Mouse (Mus musculus) neural tube, embryonic 15.5 days (tissue): ENCODE measurements at regions not wholly inside any gene's neighbourhood (a gene's known extent, or its start where the extent isn't known, plus 50 kb on each side); places are given as distances from the start of the nearest gene placed in this dataset.

Experiments used
- ATAC-seq: fragments of 200-750 bp; cut with Nextera tagmentation; 2 replicates; pipeline ENCODE4 v1.8.0; 2017; ENCODE audit warnings: mild to moderate bottlenecking, moderate TSS enrichment, moderate library complexity; ENCODE audit not compliant: low FRiP score
- H3K27ac ChIP-seq: fragments of 300-500 bp; sonication (generic); replicated peaks from 2 replicates; pipeline ENCODE4 v1.5.1; 2015; ENCODE audit warnings: mild to moderate bottlenecking, inconsistent platforms
- H3K27me3 ChIP-seq: fragments of 300-500 bp; sonication (generic); replicated peaks from 2 replicates; pipeline ENCODE4 v1.6.1; 2015; ENCODE audit warnings: inconsistent platforms
- H3K36me3 ChIP-seq: fragments of 300-500 bp; sonication (generic); 2 replicates; pipeline ENCODE4 v1.6.1; 2015; ENCODE audit warnings: inconsistent platforms
- H3K4me1 ChIP-seq: fragments of 300-500 bp; sonication (generic); 2 replicates; pipeline ENCODE4 v1.6.1; 2015; ENCODE audit warnings: inconsistent platforms
- H3K4me2 ChIP-seq: fragments of 300-500 bp; sonication (generic); 2 replicates; pipeline ENCODE4 v1.6.1; 2015; ENCODE audit warnings: inconsistent platforms, mild to moderate bottlenecking, moderate library complexity
- H3K4me3 ChIP-seq: fragments of 300-500 bp; sonication (generic); replicated peaks from 2 replicates; pipeline ENCODE4 v1.5.1; 2015; ENCODE audit warnings: mild to moderate bottlenecking, inconsistent platforms
- H3K9ac ChIP-seq: fragments of 300-500 bp; sonication (generic); replicated peaks from 2 replicates; pipeline ENCODE4 v1.6.1; 2015; ENCODE audit warnings: mild to moderate bottlenecking, inconsistent platforms
- H3K9me3 ChIP-seq: fragments of 300-500 bp; sonication (generic); replicated peaks from 2 replicates; pipeline ENCODE4 v1.6.1; 2016; ENCODE audit warnings: inconsistent platforms
- WGBS: fragments of 180-500 bp; shearing (Covaris S2); methylation state at CpG from one replicate; pipeline ENCODE4 v1.1.7; 2015; ENCODE audit warnings: mixed read lengths; 5-methylcytosine and 5-hydroxymethylcytosine counted together

DNA sequence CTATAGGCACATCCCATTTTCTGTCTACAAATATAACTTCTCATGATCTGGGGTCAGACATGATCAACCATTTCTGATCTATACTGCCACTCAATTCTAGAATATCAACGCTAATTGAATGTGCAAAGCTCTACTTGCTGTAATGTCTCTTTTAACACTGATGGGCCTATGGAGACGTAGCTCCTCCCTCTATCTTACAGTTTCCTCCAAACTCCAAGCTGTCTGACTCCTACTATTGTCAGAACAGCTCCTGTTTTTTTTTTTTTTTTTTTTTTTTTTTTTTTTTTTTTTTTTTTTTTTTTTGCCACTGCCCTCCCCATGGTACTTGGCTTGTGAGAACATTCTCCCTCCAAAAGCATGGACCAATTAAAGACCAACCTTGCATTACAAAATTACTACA, 165.2 kb downstream of the Pah start:
- 92% methylated on average over 2 of the region's 2 CpGs for WGBS
- no peaks in the 10 kb centered on the region for H3K27me3 ChIP-seq
- H3K4me1 ChIP-seq, result no peaks in the 10 kb centered on the region
- H3K4me2 ChIP-seq, result no peak overlapping the region
- no peaks in the 10 kb centered on the region for H3K36me3 ChIP-seq
- H3K27ac ChIP-seq, result no peak overlapping the region
- H3K4me3 ChIP-seq, result no peak overlapping the region
- no peak overlapping the region for H3K9ac ChIP-seq
- ATAC-seq, result no peak
- no peaks in the 10 kb centered on the region for H3K9me3 ChIP-seq

DNA sequence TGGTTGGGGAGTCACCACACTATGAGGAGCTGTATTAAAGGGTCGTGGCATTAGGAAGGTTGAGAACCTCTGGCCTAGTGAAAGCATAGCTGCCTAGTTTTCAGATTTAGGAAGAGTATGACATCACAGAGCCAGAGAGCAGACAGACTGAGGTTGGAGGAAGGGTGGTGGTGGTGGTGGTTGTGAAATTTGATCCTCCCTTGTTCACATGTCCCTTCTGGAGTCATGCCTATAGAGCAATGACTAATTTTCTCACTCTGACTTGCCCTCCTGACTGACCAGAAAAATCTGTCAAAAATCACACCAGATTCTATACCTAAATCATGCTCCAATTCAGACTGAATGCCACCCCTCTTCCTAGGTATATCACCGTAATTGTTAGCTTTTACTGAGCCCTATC, 166.2 kb downstream of the Pah start:
- no peak overlapping the region for H3K9ac ChIP-seq
- H3K4me1 ChIP-seq, result no peaks in the 10 kb centered on the region
- H3K27ac ChIP-seq, result no peak overlapping the region
- H3K9me3 ChIP-seq, result no peaks in the 10 kb centered on the region
- no peak overlapping the region for H3K4me2 ChIP-seq
- ATAC-seq, result no peak
- 85% methylated on average over 2 of the region's 2 CpGs for WGBS
- H3K36me3 ChIP-seq, result no peaks in the 10 kb centered on the region
- no peak overlapping the region for H3K4me3 ChIP-seq
- no peaks in the 10 kb centered on the region for H3K27me3 ChIP-seq

DNA sequence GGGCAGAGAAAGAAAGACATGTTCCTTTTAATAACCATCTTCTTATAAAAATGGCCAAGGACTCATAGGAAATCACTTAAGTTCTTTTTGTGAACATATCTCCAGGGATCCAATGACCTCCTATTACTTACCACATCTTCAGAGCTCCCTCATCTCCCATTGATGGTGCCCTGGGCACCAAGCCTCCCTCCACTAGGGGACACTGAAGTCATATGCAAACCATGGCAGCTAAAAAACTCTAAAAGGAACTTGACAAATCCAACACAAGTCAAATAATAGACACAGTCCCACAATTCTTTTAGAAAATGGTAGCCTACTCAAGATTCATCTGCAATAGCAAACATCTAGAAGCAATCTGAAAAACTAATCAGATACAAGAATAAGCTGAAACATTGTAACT, 167.2 kb upstream of the Igf1 start:
- no peaks in the 10 kb centered on the region for H3K4me1 ChIP-seq
- no peaks in the 10 kb centered on the region for H3K36me3 ChIP-seq
- H3K9me3 ChIP-seq, result no peaks in the 10 kb centered on the region
- no peak overlapping the region for H3K4me2 ChIP-seq
- no peak overlapping the region for H3K27ac ChIP-seq
- no peak overlapping the region for H3K9ac ChIP-seq
- ATAC-seq, result no peak
- H3K27me3 ChIP-seq, result no peaks in the 10 kb centered on the region
- H3K4me3 ChIP-seq, result no peak overlapping the region

DNA sequence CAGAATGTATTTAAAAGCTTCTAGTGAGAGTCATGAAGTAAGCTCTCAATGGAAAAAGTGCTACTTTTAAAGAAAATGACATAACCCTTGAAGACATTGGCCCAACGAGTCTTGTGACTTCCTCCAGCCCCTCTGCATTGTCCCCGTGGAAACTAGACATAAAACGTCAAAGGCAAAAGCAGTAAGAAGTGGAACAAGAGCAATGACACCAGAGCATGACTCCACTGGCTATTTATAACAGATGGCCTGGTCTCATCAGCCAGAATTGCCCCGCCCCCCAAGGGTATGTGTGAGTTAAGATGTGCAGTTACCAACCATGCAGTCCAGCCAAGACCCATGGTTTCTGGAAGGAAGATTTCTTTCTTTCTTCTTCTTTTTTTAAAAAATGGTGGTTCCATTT, 161.6 kb upstream of the Igf1 start:
- no peak overlapping the region for H3K27ac ChIP-seq
- no peak overlapping the region for H3K9ac ChIP-seq
- no peak for ATAC-seq
- 61% methylated on average over 4 of the region's 4 CpGs for WGBS
- no peaks in the 10 kb centered on the region for H3K27me3 ChIP-seq
- H3K4me1 ChIP-seq, result no peaks in the 10 kb centered on the region
- H3K9me3 ChIP-seq, result no peaks in the 10 kb centered on the region
- H3K4me3 ChIP-seq, result no peak overlapping the region
- H3K4me2 ChIP-seq, result no peak overlapping the region
- no peaks in the 10 kb centered on the region for H3K36me3 ChIP-seq

DNA sequence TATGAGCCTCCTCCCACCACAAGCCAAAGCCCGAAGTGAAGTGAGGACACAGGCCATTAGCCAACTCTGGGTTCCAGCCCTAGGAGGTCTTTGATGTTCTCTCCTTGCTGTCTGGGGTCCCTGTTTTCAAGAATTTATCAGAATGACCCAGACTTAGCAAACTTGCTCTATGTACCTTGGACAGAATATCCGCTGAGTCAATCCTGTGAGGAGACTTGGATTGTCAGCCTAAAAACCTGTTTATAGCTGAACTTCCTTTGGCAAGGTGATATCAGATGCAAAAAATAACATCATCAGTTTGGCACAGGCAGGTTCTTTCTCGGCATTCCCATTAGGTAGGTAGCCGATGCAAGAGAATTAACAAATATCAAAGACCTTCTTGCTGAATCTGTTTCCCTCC, 146.9 kb upstream of the Igf1 start:
- no peaks in the 10 kb centered on the region for H3K9me3 ChIP-seq
- H3K27ac ChIP-seq, result no peak overlapping the region
- no peaks in the 10 kb centered on the region for H3K27me3 ChIP-seq
- 90% methylated on average over 4 of the region's 4 CpGs for WGBS
- H3K4me1 ChIP-seq, result no peaks in the 10 kb centered on the region
- H3K36me3 ChIP-seq, result no peaks in the 10 kb centered on the region
- H3K4me3 ChIP-seq, result no peak overlapping the region
- no peak overlapping the region for H3K4me2 ChIP-seq
- no peak overlapping the region for H3K9ac ChIP-seq
- ATAC-seq, result no peak

DNA sequence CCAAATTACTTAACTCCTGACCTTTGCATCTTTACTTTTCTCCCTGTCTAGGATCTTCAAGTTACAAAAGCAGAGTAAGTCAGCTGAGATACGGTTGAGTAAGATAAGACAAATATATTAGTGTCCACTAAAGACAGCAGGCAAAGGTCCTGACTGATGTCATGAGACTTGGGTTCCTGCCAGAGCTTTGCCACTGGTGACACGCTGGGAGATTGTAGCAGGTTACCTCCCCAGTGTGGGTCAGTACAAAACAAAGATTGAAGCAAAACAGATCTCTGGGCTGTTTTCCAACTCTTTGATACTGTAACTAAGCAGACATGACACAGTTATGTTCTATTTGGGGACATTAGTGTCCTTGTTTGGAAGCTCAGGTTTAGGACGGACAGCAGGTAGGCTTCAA, 146.3 kb upstream of the Igf1 start:
- no peak overlapping the region for H3K9ac ChIP-seq
- H3K36me3 ChIP-seq, result no peaks in the 10 kb centered on the region
- no peak overlapping the region for H3K4me3 ChIP-seq
- no peak overlapping the region for H3K27ac ChIP-seq
- H3K27me3 ChIP-seq, result no peaks in the 10 kb centered on the region
- H3K4me2 ChIP-seq, result no peak overlapping the region
- H3K9me3 ChIP-seq, result no peaks in the 10 kb centered on the region
- ATAC-seq, result no peak
- 67% methylated on average over 3 of the region's 3 CpGs for WGBS
- H3K4me1 ChIP-seq, result no peaks in the 10 kb centered on the region

DNA sequence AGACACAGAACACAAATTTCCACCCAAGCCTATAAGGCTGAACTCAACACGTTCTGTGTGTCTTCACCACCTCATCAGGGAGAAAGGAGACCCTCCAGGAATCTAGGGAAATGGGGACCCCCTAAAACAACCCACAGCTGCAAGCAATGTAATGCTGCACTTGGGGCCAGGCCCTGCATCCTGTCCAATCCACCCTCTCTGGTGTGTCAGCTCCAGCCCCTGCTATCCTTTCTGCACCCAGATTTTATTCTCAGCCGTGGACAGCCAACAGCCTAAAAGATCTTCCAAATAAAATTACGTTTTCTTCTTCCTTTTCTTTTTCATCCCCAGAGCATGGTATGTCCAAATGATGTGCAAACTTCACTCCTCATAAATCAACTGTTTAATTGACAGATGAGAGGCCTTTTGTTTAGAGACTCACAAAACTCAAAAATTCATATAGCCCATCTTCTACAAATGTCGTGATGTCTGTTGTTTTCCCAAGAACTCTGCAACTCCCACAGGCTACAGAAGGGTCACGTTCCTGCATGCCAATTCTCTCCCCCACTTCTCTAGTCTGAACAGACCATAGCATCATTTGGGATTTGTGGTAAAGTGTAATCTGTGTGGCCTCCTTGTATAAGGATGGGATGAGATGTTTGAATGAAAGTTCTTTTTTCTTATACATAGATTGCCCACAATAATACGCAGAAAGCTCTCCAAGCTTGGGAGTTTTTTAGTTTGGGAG, 142.0 kb upstream of the Igf1 start:
- 85% methylated on average over 6 of the region's 6 CpGs for WGBS
- ATAC-seq, result no peak
- Histone ChIP-seq H3K27me3 (no peaks in the 10 kb centered on the region), H3K4me3 (no peak overlapping the region), H3K36me3 (no peaks in the 10 kb centered on the region), H3K4me1 (no peaks in the 10 kb centered on the region), H3K9me3 (no peaks in the 10 kb centered on the region), H3K9ac (no peak overlapping the region), H3K27ac (no peak overlapping the region), H3K4me2 (no peak overlapping the region)

DNA sequence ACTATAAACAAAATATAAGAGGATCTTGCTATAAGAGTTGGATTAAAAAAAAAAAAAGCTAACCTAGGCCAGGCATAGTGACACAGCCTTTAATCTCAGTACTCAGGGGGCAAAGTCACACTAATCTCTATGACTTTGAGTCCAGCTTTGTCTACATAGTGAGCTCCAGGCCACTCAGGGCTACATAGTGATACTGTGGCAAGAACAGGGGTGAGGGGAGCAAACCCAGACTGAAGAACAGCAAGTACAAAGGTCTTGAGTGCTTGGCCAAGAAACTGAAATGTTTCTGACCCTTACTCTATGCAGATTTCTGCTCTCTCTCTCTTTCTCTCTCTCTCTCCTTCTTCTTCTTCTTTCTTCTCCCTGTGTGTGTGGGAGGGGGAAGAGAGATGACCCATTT, 140.9 kb upstream of the Igf1 start:
- H3K4me2 ChIP-seq, result no peak overlapping the region
- no peaks in the 10 kb centered on the region for H3K9me3 ChIP-seq
- ATAC-seq, result no peak
- no peak overlapping the region for H3K27ac ChIP-seq
- no peak overlapping the region for H3K4me3 ChIP-seq
- H3K4me1 ChIP-seq, result no peaks in the 10 kb centered on the region
- no peak overlapping the region for H3K9ac ChIP-seq
- no peaks in the 10 kb centered on the region for H3K36me3 ChIP-seq
- no peaks in the 10 kb centered on the region for H3K27me3 ChIP-seq

DNA sequence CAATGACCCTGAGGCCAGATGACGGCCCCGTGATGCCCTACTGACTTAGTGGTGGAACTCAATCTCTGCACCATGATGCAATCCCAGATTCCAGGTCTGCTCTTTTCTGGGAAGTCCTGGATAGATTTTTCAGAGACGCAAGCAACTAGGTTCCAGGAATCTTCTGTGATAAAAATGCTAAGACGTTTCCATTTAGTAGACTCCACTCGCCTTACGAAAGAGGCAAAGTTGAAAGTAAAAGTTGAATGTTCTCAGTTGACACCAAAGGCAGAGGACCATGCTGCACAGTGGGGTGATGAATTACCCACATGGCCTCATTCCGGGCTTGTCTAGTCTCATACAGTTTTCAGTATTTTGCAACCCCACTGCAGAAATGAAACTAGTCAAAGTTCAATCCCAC, 139.6 kb upstream of the Igf1 start:
- Histone ChIP-seq H3K4me1 (no peaks in the 10 kb centered on the region), H3K9me3 (no peaks in the 10 kb centered on the region), H3K4me2 (no peak overlapping the region), H3K27ac (no peak overlapping the region), H3K9ac (no peak overlapping the region), H3K36me3 (no peaks in the 10 kb centered on the region), H3K27me3 (no peaks in the 10 kb centered on the region), H3K4me3 (no peak overlapping the region)
- WGBS, result 93% methylated on average over 7 of the region's 7 CpGs
- ATAC-seq, result no peak

DNA sequence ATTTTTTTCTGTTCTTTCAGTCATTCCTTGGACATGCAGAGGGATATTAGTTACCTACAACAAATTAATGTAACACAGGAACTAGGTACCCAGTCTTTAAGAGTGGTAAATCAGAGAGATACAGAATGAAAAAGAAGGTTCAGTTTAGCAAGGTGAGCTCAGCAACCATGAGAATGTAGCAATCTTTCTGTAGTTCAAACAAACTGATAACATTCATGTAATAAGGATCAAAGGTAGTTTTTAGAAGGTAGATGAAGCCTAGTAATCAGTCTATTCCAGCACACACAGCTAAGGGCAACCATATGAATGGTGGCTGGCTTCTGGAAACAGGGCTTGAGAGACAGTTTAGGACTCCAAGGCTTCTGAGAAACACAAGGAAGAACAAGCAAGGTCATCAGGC, 138.1 kb upstream of the Igf1 start:
- Histone ChIP-seq H3K4me3 (no peak overlapping the region), H3K27ac (no peak overlapping the region), H3K9me3 (no peaks in the 10 kb centered on the region), H3K9ac (no peak overlapping the region), H3K4me2 (no peak overlapping the region), H3K4me1 (no peaks in the 10 kb centered on the region), H3K27me3 (no peaks in the 10 kb centered on the region), H3K36me3 (no peaks in the 10 kb centered on the region)
- no peak for ATAC-seq

DNA sequence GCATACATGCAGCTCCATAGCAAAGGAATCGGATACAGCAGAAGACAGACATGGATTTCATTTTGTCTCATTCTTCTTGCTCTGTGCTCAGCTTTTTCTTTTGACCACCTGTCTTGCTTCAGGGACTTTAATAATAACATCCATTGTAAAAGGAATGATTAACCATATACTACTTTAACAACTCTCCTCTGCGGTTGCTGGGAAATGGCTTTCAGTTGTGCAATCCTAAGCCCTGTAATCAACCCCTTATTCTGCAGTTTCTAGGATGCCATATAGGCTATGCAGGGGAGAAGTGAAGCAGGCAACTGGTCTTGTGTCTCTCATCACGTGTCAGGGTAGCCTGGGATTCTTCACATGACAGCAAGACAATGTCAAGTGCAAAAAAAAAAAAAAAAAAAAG, 135.8 kb upstream of the Igf1 start:
- ATAC-seq, result no peak

DNA sequence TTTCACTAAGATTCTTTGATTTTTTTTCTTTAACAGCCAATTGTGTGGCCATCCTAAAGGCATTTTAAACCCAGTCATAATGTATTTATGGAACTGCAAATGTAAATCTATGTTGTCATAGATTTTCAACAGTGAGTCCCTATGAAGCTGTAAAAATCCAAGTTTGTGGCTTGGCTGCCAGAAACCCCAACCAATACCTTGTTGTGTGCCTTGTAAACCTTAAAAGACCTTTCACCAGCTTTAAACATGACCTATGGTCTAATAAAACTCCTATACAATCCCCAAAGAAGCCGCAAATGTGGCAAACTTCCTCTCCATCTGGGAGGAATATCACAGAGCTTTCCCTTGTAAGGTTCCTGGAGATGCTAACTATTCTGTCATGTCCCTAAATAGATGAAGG, 125.4 kb upstream of the Igf1 start:
- no peaks in the 10 kb centered on the region for H3K4me1 ChIP-seq
- H3K4me2 ChIP-seq, result no peak overlapping the region
- H3K9me3 ChIP-seq, result no peaks in the 10 kb centered on the region
- H3K27me3 ChIP-seq, result no peaks in the 10 kb centered on the region
- H3K4me3 ChIP-seq, result no peak overlapping the region
- no peaks in the 10 kb centered on the region for H3K36me3 ChIP-seq
- no peak overlapping the region for H3K27ac ChIP-seq
- 84% methylated on average over 1 of the region's 1 CpGs for WGBS
- no peak for ATAC-seq
- no peak overlapping the region for H3K9ac ChIP-seq

More for the DNA sequence above, 135.8 kb upstream of the Igf1 start:
- Histone ChIP-seq H3K4me2 (no peak overlapping the region), H3K27ac (no peak overlapping the region), H3K9ac (no peak overlapping the region), H3K9me3 (no peaks in the 10 kb centered on the region), H3K27me3 (no peaks in the 10 kb centered on the region), H3K4me3 (no peak overlapping the region), H3K36me3 (no peaks in the 10 kb centered on the region), H3K4me1 (no peaks in the 10 kb centered on the region)
- 78% methylated on average over 3 of the region's 3 CpGs for WGBS

DNA sequence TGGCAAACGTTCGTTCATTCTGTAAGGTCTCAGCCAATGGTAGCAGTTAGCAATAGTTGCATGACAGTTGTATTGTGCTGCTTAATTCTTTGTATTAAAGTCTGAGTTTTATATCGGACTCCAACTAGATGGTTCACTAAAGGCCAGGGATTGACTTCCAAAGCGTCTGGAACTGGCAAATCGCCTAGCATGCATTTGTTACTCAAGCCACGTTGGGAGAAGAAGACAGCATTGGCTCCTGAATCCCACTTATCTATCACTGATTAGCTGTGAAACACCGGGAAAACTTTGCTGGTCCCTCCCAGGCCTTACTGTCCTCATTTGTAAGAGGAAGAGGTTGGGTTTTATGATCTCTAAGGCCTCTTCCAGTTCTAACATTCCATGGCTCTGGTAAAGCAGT, 124.8 kb upstream of the Igf1 start:
- 75% methylated on average over 7 of the region's 7 CpGs for WGBS
- Histone ChIP-seq H3K4me3 (no peak overlapping the region), H3K4me1 (no peaks in the 10 kb centered on the region)

More for the DNA sequence above, 124.8 kb upstream of the Igf1 start:
- H3K27ac ChIP-seq, result no peak overlapping the region
- H3K4me2 ChIP-seq, result no peak overlapping the region
- no peak for ATAC-seq
- H3K27me3 ChIP-seq, result no peaks in the 10 kb centered on the region
- no peaks in the 10 kb centered on the region for H3K9me3 ChIP-seq
- H3K9ac ChIP-seq, result no peak overlapping the region
- no peaks in the 10 kb centered on the region for H3K36me3 ChIP-seq
